Mouse (Mus musculus) midbrain, embryonic 13.5 days (tissue): Measurements from ENCODE around the gene Cmya5. TPM values are rescaled to one million over a fixed set of nuclear protein-coding genes. Genes with fewer than 3 reads are reported as not detected.

Source experiments
- ATAC-seq: fragments of 200-750 bp; cut with Nextera tagmentation; 2 replicates; pipeline ENCODE4 v1.8.0; 2017; ENCODE audit warnings: mild to moderate bottlenecking, moderate TSS enrichment, moderate library complexity
- H3K27ac ChIP-seq: fragments of 300-500 bp; sonication (generic); 2 replicates; pipeline ENCODE4 v1.5.1; 2015; ENCODE audit warnings: inconsistent platforms, mild to moderate bottlenecking, moderate library complexity
- H3K27me3 ChIP-seq: fragments of 300-500 bp; sonication (generic); 2 replicates; pipeline ENCODE4 v1.6.1; 2015; ENCODE audit warnings: mild to moderate bottlenecking, inconsistent platforms
- H3K36me3 ChIP-seq: fragments of 300-500 bp; sonication (generic); 2 replicates; pipeline ENCODE4 v1.6.1; 2015; ENCODE audit warnings: mild to moderate bottlenecking, inconsistent platforms
- H3K4me1 ChIP-seq: fragments of 300-500 bp; sonication (generic); replicated peaks from 2 replicates; pipeline ENCODE4 v1.6.1; 2015; ENCODE audit warnings: inconsistent platforms
- H3K4me2 ChIP-seq: fragments of 300-500 bp; sonication (generic); replicated peaks from 2 replicates; pipeline ENCODE4 v1.6.1; 2015; ENCODE audit warnings: moderate library complexity, mild to moderate bottlenecking, inconsistent platforms
- H3K4me3 ChIP-seq: fragments of 300-500 bp; sonication (generic); replicated peaks from 2 replicates; pipeline ENCODE4 v1.5.1; 2015; ENCODE audit warnings: mild to moderate bottlenecking, inconsistent platforms
- H3K9ac ChIP-seq: fragments of 300-500 bp; sonication (generic); replicated peaks from 2 replicates; pipeline ENCODE4 v1.6.1; 2015; ENCODE audit warnings: mild to moderate bottlenecking, inconsistent platforms
- H3K9me3 ChIP-seq: fragments of 300-500 bp; sonication (generic); 2 replicates; pipeline ENCODE4 v1.6.1; 2016; ENCODE audit warnings: mild to moderate bottlenecking, inconsistent platforms
- WGBS: fragments of 180-500 bp; shearing (Covaris S2); methylation state at CpG from one replicate; pipeline ENCODE4 v1.1.7; 2015; 5-methylcytosine and 5-hydroxymethylcytosine counted together
- polyA plus RNA-seq: library from polyadenylated mRNA; unstranded; fragments of >200 nt; fragmentation: Nextera tagmentation; extraction: Ambion mirVana; gene quantifications from 2 replicates; pipeline ENCODE4 v1.2.1, GENCODE M21; 2015

The Cmya5 gene
- polyA plus RNA-seq, 1 experiment from 2014 or later = 0.08 TPM

- no peak overlapping the region for H3K4me2 ChIP-seq
- H3K4me1 ChIP-seq = no peaks in the 10 kb centered on the region
- no peak overlapping the region for H3K9ac ChIP-seq
- no peak overlapping the region for H3K27ac ChIP-seq
- WGBS = 81% methylated on average over 2 of the region's 2 CpGs
- no peak overlapping the region for H3K4me3 ChIP-seq
- no peaks in the 10 kb centered on the region for H3K27me3 ChIP-seq
- H3K36me3 ChIP-seq = no peaks in the 10 kb centered on the region
- no peaks in the 10 kb centered on the region for H3K9me3 ChIP-seq
- ATAC-seq = no peak
Observed at GRCm38 (mm10) chr13:93002456-93002855, 142.1 kb downstream of the Cmya5 start.

- Histone ChIP-seq H3K4me2 (no peak overlapping the region), H3K36me3 (no peaks in the 10 kb centered on the region), H3K27me3 (no peaks in the 10 kb centered on the region), H3K9ac (no peak overlapping the region), H3K27ac (no peak overlapping the region), H3K4me1 (no peaks in the 10 kb centered on the region), H3K9me3 (no peaks in the 10 kb centered on the region), H3K4me3 (no peak overlapping the region)
- 75% methylated on average over 12 of the region's 12 CpGs for WGBS
- no peak for ATAC-seq
Observed at GRCm38 (mm10) chr13:93000640-93001351, 143.7 kb downstream of the Cmya5 start.

GRCm38 (mm10) chr13:92999860-93000259, 144.7 kb downstream of the Cmya5 start:
- Histone ChIP-seq H3K27ac (no peak overlapping the region), H3K36me3 (no peaks in the 10 kb centered on the region), H3K4me3 (no peak overlapping the region), H3K9me3 (no peaks in the 10 kb centered on the region), H3K4me1 (no peaks in the 10 kb centered on the region), H3K9ac (no peak overlapping the region), H3K27me3 (no peaks in the 10 kb centered on the region), H3K4me2 (no peak overlapping the region)
- ATAC-seq = no peak
- WGBS = 67% methylated on average over 9 of the region's 9 CpGs

- ATAC-seq = no peak
- no peaks in the 10 kb centered on the region for H3K36me3 ChIP-seq
- no peaks in the 10 kb centered on the region for H3K9me3 ChIP-seq
- H3K27me3 ChIP-seq = no peaks in the 10 kb centered on the region
- no peak overlapping the region for H3K4me3 ChIP-seq
- H3K4me2 ChIP-seq = no peak overlapping the region
- H3K9ac ChIP-seq = no peak overlapping the region
- H3K27ac ChIP-seq = no peak overlapping the region
- H3K4me1 ChIP-seq = no peaks in the 10 kb centered on the region
Observed at GRCm38 (mm10) chr13:92994743-92995142, 149.8 kb downstream of the Cmya5 start.

GRCm38 (mm10) chr13:92992823-92993222, 151.7 kb downstream of the Cmya5 start:
- 0 out of 2 replicates have a peak, but pooled peaks cover 2% of the 10 kb centered on the region for H3K4me1 ChIP-seq
- no peaks in the 10 kb centered on the region for H3K27me3 ChIP-seq
- H3K4me2 ChIP-seq = no peak overlapping the region
- no peaks in the 10 kb centered on the region for H3K9me3 ChIP-seq
- no peak overlapping the region for H3K4me3 ChIP-seq
- H3K36me3 ChIP-seq = no peaks in the 10 kb centered on the region
- 74% methylated on average over 5 of the region's 5 CpGs for WGBS
- ATAC-seq = no peak
- H3K27ac ChIP-seq = no peak overlapping the region
- H3K9ac ChIP-seq = no peak overlapping the region

Other genes starting within 250 kb of the Cmya5 start
- gene Tent2, start 47.7 kb upstream of the Cmya5 start, polyA plus RNA-seq = 40.9 and 44.2 TPM in 2 replicates
- gene Homer1, start 154.9 kb upstream of the Cmya5 start, polyA plus RNA-seq = 9.6 and 10.0 TPM in 2 replicates